Mouse (Mus musculus) heart, postnatal 0 days (tissue): ENCODE data around the gene Otx1. TPM values are rescaled to one million over a fixed set of nuclear protein-coding genes. Genes with fewer than 3 reads are reported as not detected.
A peak's percentile ranks its signal among the peaks of the same experiment; 100 is the strongest.

Experiments
- ATAC-seq: fragments of 200-750 bp; cut with Nextera tagmentation; 2 replicates; pipeline ENCODE4 v1.8.0; 2017; ENCODE audit warnings: low read depth, moderate number of reproducible peaks, moderate library complexity; ENCODE audit not compliant: insufficient read depth
- DNase-seq: peaks from one replicate; pipeline ENCODE4 v3.0.0-alpha.2; 2016; ENCODE audit warnings: low spot score
- H3K27ac ChIP-seq: fragments of 300-500 bp; sonication (generic); 2 replicates; pipeline ENCODE4 v1.5.1; 2014; ENCODE audit warnings: low read depth, mild to moderate bottlenecking
- H3K27me3 ChIP-seq: fragments of 300-500 bp; sonication (generic); 2 replicates; pipeline ENCODE4 v1.6.1; 2014; ENCODE audit warnings: low read length, mixed read lengths; ENCODE audit not compliant: control insufficient read depth, insufficient read depth
- H3K36me3 ChIP-seq: fragments of 300-500 bp; sonication (generic); replicated peaks from 2 replicates; pipeline ENCODE4 v1.6.1; 2014; ENCODE audit warnings: low read length, mixed read lengths; ENCODE audit not compliant: control insufficient read depth, insufficient read depth
- H3K4me1 ChIP-seq: fragments of 300-500 bp; sonication (generic); 2 replicates; pipeline ENCODE4 v1.6.1; 2014; ENCODE audit warnings: antibody characterized with exemption; ENCODE audit not compliant: control insufficient read depth, insufficient read depth
- H3K4me2 ChIP-seq: fragments of 300-500 bp; sonication (generic); 2 replicates; pipeline ENCODE4 v1.6.1; 2014; ENCODE audit warnings: low read depth, mild to moderate bottlenecking, low read length, moderate library complexity
- H3K4me3 ChIP-seq: fragments of 300-500 bp; sonication (generic); 2 replicates; pipeline ENCODE4 v1.5.1; 2014; ENCODE audit warnings: low read depth, low read length
- H3K9ac ChIP-seq: fragments of 300-500 bp; sonication (generic); replicated peaks from 2 replicates; pipeline ENCODE4 v1.6.1; 2014; ENCODE audit warnings: low read depth, low read length, mixed read lengths
- H3K9me3 ChIP-seq: fragments of 300-500 bp; sonication (generic); replicated peaks from 2 replicates; pipeline ENCODE4 v1.6.1; 2016; ENCODE audit warnings: low read length; ENCODE audit not compliant: control insufficient read depth
- CTCF ChIP-seq: IDR thresholded peaks from 2 replicates; pipeline ENCODE4 v1.5.1; 2016; ENCODE audit warnings: antibody characterized with exemption, control low read depth, low read depth
- EP300 ChIP-seq: IDR thresholded peaks from 2 replicates; pipeline ENCODE4 v1.6.1; 2016; ENCODE audit warnings: antibody characterized with exemption, low read depth
- WGBS: fragments of 180-500 bp; shearing (Covaris S2); extraction: QIAGEN DNeasy Blood & Tissue Kit; methylation state at CpG from one replicate; pipeline ENCODE4 v1.1.7; 2014; 5-methylcytosine and 5-hydroxymethylcytosine counted together
- polyA plus RNA-seq: library from polyadenylated mRNA; unstranded; fragments of >200 nt; fragmentation: Nextera tagmentation; extraction: Ambion mirVana; gene quantifications from 2 replicates; pipeline ENCODE4 v1.2.1, GENCODE M21; 2015
- total RNA-seq: library from RNA; depleted of rRNA; stranded (reverse); fragments of >200 nt; gene quantifications from 2 replicates; pipeline ENCODE4 v1.2.3, GENCODE M21; 2014; ENCODE audit warnings: low replicate concordance

The Otx1 gene
- total and polyA plus RNA-seq, 2 experiments from 2014 or later, result 0.04 TPM; not detected in 1

GRCm38 (mm10) chr11:21998141-21999047, 4.3 kb downstream of the Otx1 start:
- peaks cover under 1% of the 10 kb centered on the region; the same call in 1 of the 2 replicates for H3K9me3 ChIP-seq
- H3K27me3 ChIP-seq, result peaks cover 95% of the 10 kb centered on the region
- H3K27ac ChIP-seq, result no peak overlapping the region
- no peak for TF ChIP-seq EP300
- TF ChIP-seq CTCF, result no peak
- no peak for DNase-seq
- no peak overlapping the region for H3K4me3 ChIP-seq
- H3K4me1 ChIP-seq, result 0 out of 2 replicates have a peak, but pooled peaks cover 9% of the 10 kb centered on the region
- no peaks in the 10 kb centered on the region for H3K36me3 ChIP-seq
- H3K9ac ChIP-seq, result no peak overlapping the region
- no peak overlapping the region for H3K4me2 ChIP-seq
- WGBS, result 31% methylated on average over 32 of the region's 32 CpGs
- no peak for ATAC-seq

- H3K36me3 ChIP-seq, result no peaks in the 10 kb centered on the region
Measured at GRCm38 (mm10) chr11:21997561-21998140, 5.0 kb downstream of the Otx1 start.

GRCm38 (mm10) chr11:21996661-21997560, 5.8 kb downstream of the Otx1 start:
- Histone ChIP-seq H3K27ac (no peak overlapping the region), H3K36me3 (no peaks in the 10 kb centered on the region), H3K4me2 (peak overlapping the region; percentile 46), H3K9me3 (peaks cover 6% of the 10 kb centered on the region; the same call in 1 of the 2 replicates), H3K9ac (no peak overlapping the region), H3K4me3 (peak overlapping the region; percentile 24), H3K4me1 (0 out of 2 replicates have a peak, but pooled peaks cover under 1% of the 10 kb centered on the region), H3K27me3 (peaks cover 99% of the 10 kb centered on the region)
- WGBS, result 2% methylated on average over 62 of the region's 63 CpGs
- no peak for TF ChIP-seq CTCF
- TF ChIP-seq EP300, result no peak
- DNase-seq (no peak), ATAC-seq (no peak)

More at GRCm38 (mm10) chr11:21997561-21998140, 5.0 kb downstream of the Otx1 start:
- peaks cover 96% of the 10 kb centered on the region for H3K27me3 ChIP-seq
- DNase-seq (no peak), ATAC-seq (no peak)
- no peak overlapping the region for H3K27ac ChIP-seq
- 0 out of 2 replicates have a peak, but pooled peaks cover 3% of the 10 kb centered on the region for H3K4me1 ChIP-seq
- no peak overlapping the region for H3K9ac ChIP-seq
- no peak overlapping the region for H3K4me2 ChIP-seq
- no peak overlapping the region for H3K4me3 ChIP-seq
- peaks cover 6% of the 10 kb centered on the region; the same call in 1 of the 2 replicates for H3K9me3 ChIP-seq
- 8% methylated on average over 20 of the region's 20 CpGs for WGBS
- TF ChIP-seq CTCF (no peak), EP300 (no peak)

- H3K9ac ChIP-seq, result no peak overlapping the region
- H3K27ac ChIP-seq, result no peak overlapping the region
- TF ChIP-seq CTCF (no peak), EP300 (no peak)
- H3K4me2 ChIP-seq, result peak overlapping the region; percentile 46
- DNase-seq, result no peak
- WGBS, result 4% methylated on average over 13 of the region's 13 CpGs
- ATAC-seq, result no peak
- H3K27me3 ChIP-seq, result peaks cover 98% of the 10 kb centered on the region
- H3K4me1 ChIP-seq, result no peaks in the 10 kb centered on the region
- no peaks in the 10 kb centered on the region for H3K36me3 ChIP-seq
- peak overlapping the region; percentile 24 for H3K4me3 ChIP-seq
- peaks cover 6% of the 10 kb centered on the region; the same call in 1 of the 2 replicates for H3K9me3 ChIP-seq
Measured at GRCm38 (mm10) chr11:21996325-21996647, 6.4 kb downstream of the Otx1 start.
